Mouse (Mus musculus) cerebellum, postnatal 14 days (tissue): ENCODE data around the gene Kank3.
A peak's percentile ranks its signal among the peaks of the same experiment; 100 is the strongest.

ENCODE experiments used
- DNase-seq, 2 experiments: peaks; one replicate each; pipeline ENCODE4 v3.0.0; 2021; ENCODE audit warnings: mixed read lengths in 2 of 2

Kank3 gene

GRCm38 (mm10) chr17:33865330-33866030 lies 55.2 kb downstream of the Kank3 start:
- peak; percentile 13 to 54 for DNase-seq
